Mouse (Mus musculus) embryo, embryonic 10.5 days (tissue): ENCODE measurements around the gene D430042O09Rik.

ENCODE experiments used
- DNase-seq: peaks from one replicate; pipeline ENCODE4 v3.0.0-alpha.2; 2015; ENCODE audit warnings: low spot score

The D430042O09Rik gene

GRCm38 (mm10) chr7:125740521-125740920, 32.8 kb downstream of the D430042O09Rik start:
- no peak for DNase-seq

- DNase-seq: no peak
Measured at GRCm38 (mm10) chr7:125741271-125741703, 33.6 kb downstream of the D430042O09Rik start.

- DNase-seq: no peak
Measured at GRCm38 (mm10) chr7:125744774-125745173, 37.1 kb downstream of the D430042O09Rik start.

GRCm38 (mm10) chr7:125746621-125747315, 39.1 kb downstream of the D430042O09Rik start:
- no peak for DNase-seq

GRCm38 (mm10) chr7:125747316-125747690, 39.6 kb downstream of the D430042O09Rik start:
- peak; percentile 35 for DNase-seq

GRCm38 (mm10) chr7:125748186-125748585, 40.5 kb downstream of the D430042O09Rik start:
- peak; percentile 77 for DNase-seq

GRCm38 (mm10) chr7:125752699-125753325, 45.1 kb downstream of the D430042O09Rik start:
- no peak for DNase-seq

- DNase-seq: no peak
Measured at GRCm38 (mm10) chr7:125753326-125753715, 45.6 kb downstream of the D430042O09Rik start.

GRCm38 (mm10) chr7:125756806-125757205, 49.1 kb downstream of the D430042O09Rik start:
- DNase-seq: no peak

GRCm38 (mm10) chr7:125757896-125758623, 50.4 kb downstream of the D430042O09Rik start:
- DNase-seq: no peak

- no peak for DNase-seq
Measured at GRCm38 (mm10) chr7:125762289-125762688, 54.6 kb downstream of the D430042O09Rik start.

- peak; percentile 50 for DNase-seq
Measured at GRCm38 (mm10) chr7:125762883-125763830, 55.5 kb downstream of the D430042O09Rik start.

- DNase-seq: no peak
Measured at GRCm38 (mm10) chr7:125764373-125764772, 56.7 kb downstream of the D430042O09Rik start.

GRCm38 (mm10) chr7:125766976-125767831, 59.5 kb downstream of the D430042O09Rik start:
- peak; percentile 76 for DNase-seq

- DNase-seq: no peak
Measured at GRCm38 (mm10) chr7:125772961-125773571, 65.4 kb downstream of the D430042O09Rik start.

- DNase-seq: peak; percentile 44
Measured at GRCm38 (mm10) chr7:125783206-125783605, 75.5 kb downstream of the D430042O09Rik start.

- DNase-seq: no peak
Measured at GRCm38 (mm10) chr7:125786105-125786504, 78.4 kb downstream of the D430042O09Rik start.

- DNase-seq: no peak
Measured at GRCm38 (mm10) chr7:125787046-125787445, 79.4 kb downstream of the D430042O09Rik start.

- DNase-seq: no peak
Measured at GRCm38 (mm10) chr7:125790039-125790438, 82.4 kb downstream of the D430042O09Rik start.

- DNase-seq: no peak
Measured at GRCm38 (mm10) chr7:125806571-125806970, 98.9 kb downstream of the D430042O09Rik start.
